Mouse (Mus musculus): ENCODE results near the gene Igf2bp1.

- TF ChIP-seq RCOR1 (conservative IDR thresholded peaks at IDR 0.05; ENCODE audit: low read depth, low read length): no peak
- peak; percentile 14 to 53; a peak in 3 of 4 replicates for TF ChIP-seq CTCF (conservative IDR thresholded peaks at IDR 0.05 in 1 of 2, IDR thresholded peaks at IDR 0.05 in 1 of 2; ENCODE audit: low read depth in 2 of 2, low read length in 2 of 2)
- no peak for TF ChIP-seq JUN (IDR thresholded peaks at IDR 0.05; ENCODE audit: insufficient read depth, low read depth, low read length)
- TF ChIP-seq E2F4 (IDR thresholded peaks at IDR 0.05; ENCODE audit: insufficient replicate concordance, low read depth, low read length): no peak
Measured at GRCm38 (mm10) chr11:95976290-95976689, 29.4 kb downstream of the Igf2bp1 start.
